Mouse (Mus musculus): ENCODE data around the gene D2hgdh. TPM values are rescaled to one million over a fixed set of nuclear protein-coding genes. Genes with fewer than 3 reads are reported as not detected.
A peak's percentile ranks its signal among the peaks of the same experiment; 100 is the strongest.

D2hgdh gene
- total and polyA plus RNA-seq, 3 experiments = 14.4 to 19.2 TPM; not detected in 1

GRCm38 (mm10) chr1:93801741-93802238 lies 22.9 kb upstream of the D2hgdh start, which contains the start of gene Dtymk:
Gene Dtymk (minus strand): TSS chr1:93801934.
- Histone ChIP-seq H3K4me1 (ENCODE audit: control insufficient read depth in 1 of 2, insufficient read depth in 2 of 2, low read length in 2 of 2) (peaks cover 8 to 49% of the 10 kb centered on the region in 2 experiments), H3K9ac (ENCODE audit: control insufficient read depth, low read depth, low read length, poor library complexity, severe bottlenecking) (peak within 1 kb of the TSS; percentile 95), H3K27ac (ENCODE audit: control insufficient read depth, low read depth, low read length) (peak within 1 kb of the TSS; percentile 99), H3K27me3 (ENCODE audit: control insufficient read depth in 1 of 2, insufficient read depth in 2 of 2, low read length in 2 of 2) (no peaks in the 10 kb centered on the region), H3K9me3 (replicated peaks; ENCODE audit: insufficient read depth, low read length) (no peaks in the 10 kb centered on the region), H3K36me3 (ENCODE audit: control insufficient read depth in 1 of 2, insufficient read depth in 2 of 2, low read length in 2 of 2) (peaks cover 13 to 49% of the 10 kb centered on the region in 2 experiments), H3K79me2 (ENCODE audit: control insufficient read depth, insufficient read depth, low read length, poor library complexity) (peaks cover 58% of the 10 kb centered on the region), H3K4me3 (ENCODE audit: control insufficient read depth in 1 of 2, insufficient read depth in 1 of 2, low read depth in 2 of 2, low read length in 2 of 2) (peak within 1 kb of the TSS; percentile 72 to 78)
- peak; percentile 100 for DNase-seq (ENCODE audit: low read depth, low spot score)
- TF ChIP-seq CTCF (IDR thresholded peaks at IDR 0.05 in 2 of 3, conservative IDR thresholded peaks at IDR 0.05 in 1 of 3; ENCODE audit: control insufficient read depth in 1 of 3, insufficient read depth in 1 of 3, low read depth in 2 of 3, low read length in 3 of 3, poor library complexity in 1 of 3, severe bottlenecking in 1 of 3) (peak in 1 of 3 experiments; percentile 16; a peak in 2 of 6 replicates), GABPA (IDR thresholded peaks at IDR 0.05; ENCODE audit: low read depth, low read length) (no peak), ZMIZ1 (IDR thresholded peaks at IDR 0.05; ENCODE audit: low read depth, low read length) (peak; percentile 73), KAT2A (conservative IDR thresholded peaks at IDR 0.05; ENCODE audit: low read depth, low read length) (no peak; the same call in 1 of the 2 replicates), USF1 (IDR thresholded peaks at IDR 0.05; ENCODE audit: low read depth, low read length) (peak; percentile 95), TBP (IDR thresholded peaks at IDR 0.05; ENCODE audit: low read depth, low read length) (peak; percentile 92), SMC3 (IDR thresholded peaks at IDR 0.05; ENCODE audit: low read depth, low read length) (no peak), POLR2AphosphoS2 (IDR thresholded peaks at IDR 0.05; ENCODE audit: low read length) (peak; percentile 93), MYB (IDR thresholded peaks at IDR 0.05; ENCODE audit: low read depth, low read length) (peak; percentile 81), USF2 (IDR thresholded peaks at IDR 0.05; ENCODE audit: borderline replicate concordance in 1 of 2, insufficient read depth in 1 of 2, low read depth in 1 of 2, low read length in 2 of 2) (peak in 1 of 2 experiments; percentile 53; a peak in 2 of 4 replicates), MAZ (IDR thresholded peaks at IDR 0.05; ENCODE audit: low read depth, low read length) (0 out of 2 replicates have a peak, but pooled peaks have one; percentile 33), HCFC1 (IDR thresholded peaks at IDR 0.05; ENCODE audit: low read depth, low read length) (peak; percentile 90), MAX (IDR thresholded peaks at IDR 0.05; ENCODE audit: low read length) (peak; percentile 98), GATA1 (IDR thresholded peaks at IDR 0.05; ENCODE audit: low read depth, low read length) (peak; percentile 81), MXI1 (IDR thresholded peaks at IDR 0.05; ENCODE audit: low read depth, low read length) (peak; percentile 91), E2F4 (IDR thresholded peaks at IDR 0.05; ENCODE audit: borderline replicate concordance, low read depth, low read length) (peak; percentile 97), TCF12 (IDR thresholded peaks at IDR 0.05; ENCODE audit: low read depth, low read length) (peak; percentile 66), BHLHE40 (IDR thresholded peaks at IDR 0.05; ENCODE audit: borderline replicate concordance, low read depth, low read length) (peak; percentile 90), JUND (IDR thresholded peaks at IDR 0.05; ENCODE audit: low read depth, low read length) (no peak), CHD1 (IDR thresholded peaks at IDR 0.05; ENCODE audit: low read depth, low read length) (no peak; the same call in 1 of the 2 replicates), MAFK (IDR thresholded peaks at IDR 0.05; ENCODE audit: borderline replicate concordance, low read depth, low read length) (no peak), EP300 (IDR thresholded peaks at IDR 0.05; ENCODE audit: low read depth in 1 of 2, low read length in 2 of 2) (peak in 1 of 2 experiments; percentile 74; a peak in 1 of 4 replicates), MYC (IDR thresholded peaks at IDR 0.05; ENCODE audit: low read depth, low read length) (peak; percentile 98), POLR2A (IDR thresholded peaks at IDR 0.05; ENCODE audit: control insufficient read depth in 1 of 2, insufficient read depth in 1 of 2, low read depth in 1 of 2, low read length in 2 of 2, poor library complexity in 1 of 2) (peak; percentile 58 to 91; a peak in 3 of 4 replicates), UBTF (IDR thresholded peaks at IDR 0.05; ENCODE audit: borderline replicate concordance, insufficient read depth, low read depth, low read length) (no peak), ZNF384 (IDR thresholded peaks at IDR 0.05; ENCODE audit: low read depth, low read length) (no peak), CHD2 (IDR thresholded peaks at IDR 0.05; ENCODE audit: low read length) (no peak), ELF1 (IDR thresholded peaks at IDR 0.05; ENCODE audit: low read depth, low read length) (peak; percentile 96), SIN3A (IDR thresholded peaks at IDR 0.05; ENCODE audit: low read length) (peak; percentile 90), RAD21 (IDR thresholded peaks at IDR 0.05; ENCODE audit: low read depth, low read length) (no peak), NRF1 (IDR thresholded peaks at IDR 0.05; ENCODE audit: insufficient read depth, low read depth, low read length, poor library complexity, severe bottlenecking) (peak; percentile 71), RCOR1 (IDR thresholded peaks at IDR 0.05; ENCODE audit: low read depth, low read length) (no peak; the same call in 1 of the 2 replicates), NELFE (IDR thresholded peaks at IDR 0.05; ENCODE audit: low read depth, low read length) (peak; percentile 97), ETS1 (IDR thresholded peaks at IDR 0.05; ENCODE audit: low read depth, low read length) (peak; percentile 85), MEF2A (IDR thresholded peaks at IDR 0.05; ENCODE audit: extremely low read depth, insufficient replicate concordance, low read depth, low read length, poor library complexity, severe bottlenecking) (no peak), TAL1 (IDR thresholded peaks at IDR 0.05; ENCODE audit: low read length) (peak; percentile 52), ZKSCAN1 (IDR thresholded peaks at IDR 0.05; ENCODE audit: low read depth, low read length) (no peak)

Data from MEL (cell line).